Mouse (Mus musculus) embryonic facial prominence, embryonic 10.5 days (tissue): ENCODE results near the gene BC029722. TPM values are rescaled to one million over a fixed set of nuclear protein-coding genes. Genes with fewer than 3 reads are reported as not detected.

Experiments used
- DNase-seq: peaks from one replicate; pipeline ENCODE4 v3.0.0-alpha.2; 2017; ENCODE audit warnings: low spot score
- H3K27ac ChIP-seq: fragments of 300-500 bp; sonication (generic); replicated peaks from 2 replicates; pipeline ENCODE4 v1.5.1; 2016; ENCODE audit warnings: mild to moderate bottlenecking
- H3K27me3 ChIP-seq: fragments of 300-500 bp; sonication (generic); replicated peaks from 2 replicates; pipeline ENCODE4 v1.6.1; 2016; ENCODE audit warnings: low read depth, mild to moderate bottlenecking; ENCODE audit not compliant: poor library complexity, severe bottlenecking
- H3K36me3 ChIP-seq: fragments of 300-500 bp; sonication (generic); replicated peaks from 2 replicates; pipeline ENCODE4 v1.6.1; 2016; ENCODE audit warnings: mild to moderate bottlenecking, moderate library complexity
- H3K4me1 ChIP-seq: fragments of 300-500 bp; sonication (generic); 2 replicates; pipeline ENCODE4 v1.6.1; 2016
- H3K4me3 ChIP-seq: fragments of 300-500 bp; sonication (generic); 2 replicates; pipeline ENCODE4 v1.5.1; 2016; ENCODE audit warnings: mild to moderate bottlenecking, moderate library complexity
- H3K9me3 ChIP-seq: fragments of 300-500 bp; sonication (generic); 2 replicates; pipeline ENCODE4 v1.6.1; 2016; ENCODE audit warnings: mild to moderate bottlenecking
- WGBS: fragments of 180-500 bp; shearing (Covaris S2); methylation state at CpG from one replicate; pipeline ENCODE4 v1.1.7; 2016; 5-methylcytosine and 5-hydroxymethylcytosine counted together
- polyA plus RNA-seq: library from polyadenylated mRNA; unstranded; fragments of >200 nt; fragmentation: Nextera tagmentation; extraction: Ambion mirVana; gene quantifications from 2 replicates; pipeline ENCODE4 v1.2.1, GENCODE M21; 2016

The BC029722 gene
- polyA plus RNA-seq, 1 experiment from 2014 or later = 8.4 TPM

- WGBS = 11% methylated on average over 100 of the region's 100 CpGs
- no peaks in the 10 kb centered on the region for H3K9me3 ChIP-seq
- peaks cover 63% of the 10 kb centered on the region for H3K27me3 ChIP-seq
- no peaks in the 10 kb centered on the region for H3K36me3 ChIP-seq
- H3K27ac ChIP-seq = 0 out of 2 replicates have a peak within 1 kb of the TSS, but pooled peaks have one; percentile 24
- no peak for DNase-seq
- peak within 1 kb of the TSS; percentile 68 for H3K4me3 ChIP-seq
- H3K4me1 ChIP-seq = peaks cover 9% of the 10 kb centered on the region
Observed at GRCm38 (mm10) chr2:155774927-155775684, 44.1 kb downstream of the BC029722 start, which contains the start of gene Mmp24. TSS of gene Mmp24 (plus strand) at chr2:155775342.

GRCm38 (mm10) chr2:155774261-155774926 lies 44.8 kb downstream of the BC029722 start:
- WGBS = 59% methylated on average over 11 of the region's 11 CpGs
- DNase-seq = no peak
- H3K27ac ChIP-seq = no peak overlapping the region
- H3K27me3 ChIP-seq = peaks cover 63% of the 10 kb centered on the region
- peaks cover 9% of the 10 kb centered on the region for H3K4me1 ChIP-seq
- no peaks in the 10 kb centered on the region for H3K9me3 ChIP-seq
- no peaks in the 10 kb centered on the region for H3K36me3 ChIP-seq
- peak overlapping the region; percentile 68 for H3K4me3 ChIP-seq

- Histone ChIP-seq H3K4me3 (no peak overlapping the region), H3K27me3 (peaks cover 60% of the 10 kb centered on the region), H3K27ac (no peak overlapping the region), H3K4me1 (peaks cover 9% of the 10 kb centered on the region), H3K9me3 (no peaks in the 10 kb centered on the region), H3K36me3 (no peaks in the 10 kb centered on the region)
- WGBS = 71% methylated on average over 4 of the region's 4 CpGs
- DNase-seq = no peak
Observed at GRCm38 (mm10) chr2:155773664-155774063, 45.6 kb downstream of the BC029722 start.

Other genes starting within 250 kb of the BC029722 start
- 20.2 and 22.9 TPM in 2 replicates for gene Gss, start 226.6 kb downstream of the BC029722 start, polyA plus RNA-seq
- 0.75 and 0.77 TPM in 2 replicates for gene Myh7b, start 208.2 kb downstream of the BC029722 start, polyA plus RNA-seq
- gene Trpc4ap, start 127.0 kb downstream of the BC029722 start, polyA plus RNA-seq = 126 and 127 TPM in 2 replicates
- gene Edem2, start 90.0 kb downstream of the BC029722 start, polyA plus RNA-seq = 27.0 and 28.6 TPM in 2 replicates
- gene Gm17581, start 83.6 kb downstream of the BC029722 start, polyA plus RNA-seq = not detected in 2 replicates
- gene Procr, start 68.3 kb downstream of the BC029722 start, polyA plus RNA-seq = 1.0 and 1.8 TPM in 2 replicates
- 0.30 and 0.44 TPM in 2 replicates for gene Mmp24, start 44.1 kb downstream of the BC029722 start, polyA plus RNA-seq
- gene Eif6, start 7.5 kb upstream of the BC029722 start, polyA plus RNA-seq = 247 and 259 TPM in 2 replicates
- 0.29 and 0.41 TPM in 2 replicates for gene Fam83c, start 15.4 kb upstream of the BC029722 start, polyA plus RNA-seq
- 74.2 and 82.8 TPM in 2 replicates for gene Uqcc1, start 110.9 kb upstream of the BC029722 start, polyA plus RNA-seq
- gene Gm15557, start 121.3 kb upstream of the BC029722 start, polyA plus RNA-seq = 0.12 TPM in 1 of 2 replicates, not detected in the other
- 0.52 and 0.91 TPM in 2 replicates for gene Gdf5, start 125.9 kb upstream of the BC029722 start, polyA plus RNA-seq
- gene Cep250, start 137.0 kb upstream of the BC029722 start, polyA plus RNA-seq = 29.8 and 31.4 TPM in 2 replicates
- gene 6430550D23Rik, start 188.6 kb upstream of the BC029722 start, polyA plus RNA-seq = 0.91 and 1.4 TPM in 2 replicates
- 178 and 183 TPM in 2 replicates for gene Ergic3, start 188.6 kb upstream of the BC029722 start, polyA plus RNA-seq
- gene Fer1l4, start 233.5 kb upstream of the BC029722 start, polyA plus RNA-seq = 0.11 TPM in 1 of 2 replicates, not detected in the other
- gene Spag4, start 245.7 kb upstream of the BC029722 start, polyA plus RNA-seq = 5.9 and 6.0 TPM in 2 replicates